Mouse (Mus musculus): ENCODE measurements around the gene Smc6. TPM values are rescaled to one million over a fixed set of nuclear protein-coding genes. Genes with fewer than 3 reads are reported as not detected.

Smc6 gene
- polyA plus RNA-seq, 1 experiment: 74.0 TPM

- TF ChIP-seq CTCF (IDR thresholded peaks at IDR 0.05; ENCODE audit: control insufficient read depth, insufficient read depth, low read length) (no peak), POLR2A (IDR thresholded peaks at IDR 0.05; ENCODE audit: borderline replicate concordance, control insufficient read depth, low read depth, low read length) (no peak)
- Histone ChIP-seq H3K27ac (ENCODE audit: control insufficient read depth, insufficient read depth, low read depth, low read length, poor library complexity) (no peak overlapping the region), H3K4me3 (replicated peaks; ENCODE audit: control insufficient read depth, low read depth, low read length) (no peak overlapping the region), H3K4me1 (ENCODE audit: control insufficient read depth, insufficient read depth, low read length) (no peaks in the 10 kb centered on the region; the same call in 1 of the 2 replicates)
- WGBS: 88% methylated on average over 4 of the region's 4 CpGs
Measured at GRCm38 (mm10) chr12:11272568-11272967, 6.9 kb downstream of the Smc6 start.

GRCm38 (mm10) chr12:11273185-11273584, 7.5 kb downstream of the Smc6 start:
- no peak overlapping the region for H3K27ac ChIP-seq (ENCODE audit: control insufficient read depth, insufficient read depth, low read depth, low read length, poor library complexity)
- TF ChIP-seq CTCF (IDR thresholded peaks at IDR 0.05; ENCODE audit: control insufficient read depth, insufficient read depth, low read length) (no peak), POLR2A (IDR thresholded peaks at IDR 0.05; ENCODE audit: borderline replicate concordance, control insufficient read depth, low read depth, low read length) (no peak)
- H3K4me3 ChIP-seq (replicated peaks; ENCODE audit: control insufficient read depth, low read depth, low read length): no peak overlapping the region
- H3K4me1 ChIP-seq (ENCODE audit: control insufficient read depth, insufficient read depth, low read length): no peaks in the 10 kb centered on the region; the same call in 1 of the 2 replicates
- WGBS: 93% methylated on average over 1 of the region's 1 CpGs

- WGBS: 81% methylated on average over 2 of the region's 2 CpGs
- no peaks in the 10 kb centered on the region for H3K4me1 ChIP-seq (ENCODE audit: control insufficient read depth, insufficient read depth, low read length)
- H3K4me3 ChIP-seq (replicated peaks; ENCODE audit: control insufficient read depth, low read depth, low read length): no peak overlapping the region
- H3K27ac ChIP-seq (ENCODE audit: control insufficient read depth, insufficient read depth, low read depth, low read length, poor library complexity): no peak overlapping the region
- TF ChIP-seq CTCF (IDR thresholded peaks at IDR 0.05; ENCODE audit: control insufficient read depth, insufficient read depth, low read length) (no peak), POLR2A (IDR thresholded peaks at IDR 0.05; ENCODE audit: borderline replicate concordance, control insufficient read depth, low read depth, low read length) (no peak)
Measured at GRCm38 (mm10) chr12:11276632-11277031, 10.9 kb downstream of the Smc6 start.

GRCm38 (mm10) chr12:11277207-11277606, 11.5 kb downstream of the Smc6 start:
- no peaks in the 10 kb centered on the region for H3K4me1 ChIP-seq (ENCODE audit: control insufficient read depth, insufficient read depth, low read length)
- no peak overlapping the region for H3K27ac ChIP-seq (ENCODE audit: control insufficient read depth, insufficient read depth, low read depth, low read length, poor library complexity)
- TF ChIP-seq POLR2A (IDR thresholded peaks at IDR 0.05; ENCODE audit: borderline replicate concordance, control insufficient read depth, low read depth, low read length) (no peak), CTCF (IDR thresholded peaks at IDR 0.05; ENCODE audit: control insufficient read depth, insufficient read depth, low read length) (no peak)
- WGBS: 81% methylated on average over 6 of the region's 6 CpGs
- H3K4me3 ChIP-seq (replicated peaks; ENCODE audit: control insufficient read depth, low read depth, low read length): no peak overlapping the region

GRCm38 (mm10) chr12:11279886-11280285, 14.2 kb downstream of the Smc6 start:
- TF ChIP-seq POLR2A (IDR thresholded peaks at IDR 0.05; ENCODE audit: borderline replicate concordance, control insufficient read depth, low read depth, low read length): no peak
- TF ChIP-seq CTCF (IDR thresholded peaks at IDR 0.05; ENCODE audit: control insufficient read depth, insufficient read depth, low read length): no peak
- WGBS: 80% methylated on average over 3 of the region's 3 CpGs
- H3K27ac ChIP-seq (ENCODE audit: control insufficient read depth, insufficient read depth, low read depth, low read length, poor library complexity): no peak overlapping the region
- H3K4me3 ChIP-seq (replicated peaks; ENCODE audit: control insufficient read depth, low read depth, low read length): no peak overlapping the region
- H3K4me1 ChIP-seq (ENCODE audit: control insufficient read depth, insufficient read depth, low read length): no peaks in the 10 kb centered on the region

GRCm38 (mm10) chr12:11281584-11281983, 15.9 kb downstream of the Smc6 start:
- TF ChIP-seq POLR2A (IDR thresholded peaks at IDR 0.05; ENCODE audit: borderline replicate concordance, control insufficient read depth, low read depth, low read length) (no peak), CTCF (IDR thresholded peaks at IDR 0.05; ENCODE audit: control insufficient read depth, insufficient read depth, low read length) (no peak)
- H3K27ac ChIP-seq (ENCODE audit: control insufficient read depth, insufficient read depth, low read depth, low read length, poor library complexity): no peak overlapping the region
- no peaks in the 10 kb centered on the region for H3K4me1 ChIP-seq (ENCODE audit: control insufficient read depth, insufficient read depth, low read length)
- WGBS: 92% methylated on average over 2 of the region's 2 CpGs
- H3K4me3 ChIP-seq (replicated peaks; ENCODE audit: control insufficient read depth, low read depth, low read length): no peak overlapping the region

- WGBS: 94% methylated on average over 2 of the region's 2 CpGs
- no peak overlapping the region for H3K27ac ChIP-seq (ENCODE audit: control insufficient read depth, insufficient read depth, low read depth, low read length, poor library complexity)
- H3K4me3 ChIP-seq (replicated peaks; ENCODE audit: control insufficient read depth, low read depth, low read length): no peak overlapping the region
- H3K4me1 ChIP-seq (ENCODE audit: control insufficient read depth, insufficient read depth, low read length): no peaks in the 10 kb centered on the region
- no peak for TF ChIP-seq POLR2A (IDR thresholded peaks at IDR 0.05; ENCODE audit: borderline replicate concordance, control insufficient read depth, low read depth, low read length)
- TF ChIP-seq CTCF (IDR thresholded peaks at IDR 0.05; ENCODE audit: control insufficient read depth, insufficient read depth, low read length): no peak
Measured at GRCm38 (mm10) chr12:11286382-11286781, 20.7 kb downstream of the Smc6 start.

GRCm38 (mm10) chr12:11300858-11301257, 35.2 kb downstream of the Smc6 start:
- Histone ChIP-seq H3K4me1 (ENCODE audit: control insufficient read depth, insufficient read depth, low read length) (no peaks in the 10 kb centered on the region), H3K27ac (ENCODE audit: control insufficient read depth, insufficient read depth, low read depth, low read length, poor library complexity) (no peak overlapping the region), H3K4me3 (replicated peaks; ENCODE audit: control insufficient read depth, low read depth, low read length) (no peak overlapping the region)
- TF ChIP-seq CTCF (IDR thresholded peaks at IDR 0.05; ENCODE audit: control insufficient read depth, insufficient read depth, low read length) (no peak), POLR2A (IDR thresholded peaks at IDR 0.05; ENCODE audit: borderline replicate concordance, control insufficient read depth, low read depth, low read length) (no peak)
- WGBS: 88% methylated on average over 1 of the region's 1 CpGs

Measured in bone marrow, adult 2 months (tissue).